Mouse (Mus musculus): Measurements from ENCODE around the gene Elf2.
"Not testable (repeated sequence)": the region's sequence is repeated elsewhere in the genome, so short reads cannot be mapped to it uniquely, and the experiment has no call there.

Elf2 gene

DNA sequence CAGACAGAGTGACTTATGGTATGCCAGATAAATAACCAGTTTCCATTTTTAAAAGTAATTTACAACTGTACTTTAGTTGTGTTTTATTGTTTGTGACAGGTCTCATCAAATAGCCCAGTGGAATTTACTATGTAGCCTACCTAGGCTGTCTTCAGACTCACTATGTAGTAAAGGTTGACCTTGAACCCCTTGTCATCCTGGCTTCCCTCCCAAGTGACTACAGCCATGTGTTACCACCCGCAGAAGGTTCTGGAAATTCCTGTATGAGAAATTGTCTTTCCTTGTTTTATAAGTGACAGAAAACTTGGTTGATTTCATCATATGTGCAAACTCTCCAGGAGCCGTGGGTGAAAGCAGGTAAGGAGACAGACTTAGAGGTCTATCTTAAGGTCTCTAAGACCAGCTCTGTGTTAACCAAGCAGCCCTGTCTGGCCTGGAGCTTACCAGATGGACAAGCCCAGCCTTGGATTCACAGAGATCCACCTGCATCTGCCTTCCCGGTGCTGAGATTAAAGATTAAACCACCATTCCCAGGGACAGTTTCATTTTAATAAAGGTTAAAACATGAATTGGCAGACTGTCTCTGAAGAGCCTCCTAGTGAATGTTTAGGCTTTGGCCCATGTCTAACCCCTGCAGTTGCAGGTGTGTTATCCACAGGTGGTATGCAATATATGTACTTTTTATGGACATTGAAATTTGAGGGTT is 108.1 kb downstream of the Elf2 start:
- DNase-seq (ENCODE audit: low spot score), result peak; percentile 10

DNA sequence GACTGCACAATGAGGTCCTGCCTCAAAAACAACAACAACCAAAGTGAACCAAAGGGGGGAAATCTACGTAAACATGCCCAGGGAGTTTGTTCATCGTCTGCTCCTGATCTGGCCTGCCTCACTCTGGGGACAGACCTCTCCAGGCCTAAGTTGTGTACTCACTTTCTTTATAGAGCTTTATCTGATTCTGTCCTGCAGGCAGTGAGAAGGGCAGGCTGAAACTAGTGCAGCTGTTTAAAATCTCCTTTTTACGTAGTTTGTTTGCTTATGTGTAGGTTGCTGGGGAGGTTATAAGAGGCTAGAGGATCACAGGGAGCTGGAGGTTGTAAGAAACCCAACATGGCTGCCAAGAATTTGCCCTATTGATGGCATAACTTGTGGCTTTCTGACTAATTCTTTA is 109.0 kb downstream of the Elf2 start:
- DNase-seq (ENCODE audit: low spot score), result peak; percentile 47

- peak; percentile 19 for DNase-seq (ENCODE audit: low spot score)
Observed at GRCm38 (mm10) chr3:51230886-51231285, 109.6 kb downstream of the Elf2 start.

GRCm38 (mm10) chr3:51230146-51230835 is 110.2 kb downstream of the Elf2 start:
- DNase-seq (ENCODE audit: low spot score), result peak; percentile 94

DNA sequence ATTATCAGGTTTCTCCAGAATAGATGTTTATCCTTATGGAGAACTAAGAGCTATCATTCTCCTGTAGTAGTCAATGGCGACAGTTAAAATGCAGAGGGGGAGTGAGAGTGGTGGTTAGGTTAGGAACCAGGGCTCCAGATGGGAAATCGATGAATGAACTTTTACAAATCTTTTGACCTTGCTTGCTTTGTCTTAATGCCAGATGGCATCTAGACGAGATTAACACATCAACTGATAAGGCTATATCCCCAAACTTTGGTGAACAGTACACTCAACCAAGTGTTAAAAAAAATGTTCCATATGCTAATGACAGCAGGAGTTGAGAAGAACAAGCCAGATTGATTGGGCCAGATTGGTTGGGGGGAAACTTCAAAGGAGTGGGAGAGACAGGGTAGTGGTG is 111.2 kb downstream of the Elf2 start:
- DNase-seq (ENCODE audit: low spot score), result peak; percentile 27

GRCm38 (mm10) chr3:51228821-51229205 is 111.7 kb downstream of the Elf2 start:
- no peak for DNase-seq (ENCODE audit: low spot score)

DNA sequence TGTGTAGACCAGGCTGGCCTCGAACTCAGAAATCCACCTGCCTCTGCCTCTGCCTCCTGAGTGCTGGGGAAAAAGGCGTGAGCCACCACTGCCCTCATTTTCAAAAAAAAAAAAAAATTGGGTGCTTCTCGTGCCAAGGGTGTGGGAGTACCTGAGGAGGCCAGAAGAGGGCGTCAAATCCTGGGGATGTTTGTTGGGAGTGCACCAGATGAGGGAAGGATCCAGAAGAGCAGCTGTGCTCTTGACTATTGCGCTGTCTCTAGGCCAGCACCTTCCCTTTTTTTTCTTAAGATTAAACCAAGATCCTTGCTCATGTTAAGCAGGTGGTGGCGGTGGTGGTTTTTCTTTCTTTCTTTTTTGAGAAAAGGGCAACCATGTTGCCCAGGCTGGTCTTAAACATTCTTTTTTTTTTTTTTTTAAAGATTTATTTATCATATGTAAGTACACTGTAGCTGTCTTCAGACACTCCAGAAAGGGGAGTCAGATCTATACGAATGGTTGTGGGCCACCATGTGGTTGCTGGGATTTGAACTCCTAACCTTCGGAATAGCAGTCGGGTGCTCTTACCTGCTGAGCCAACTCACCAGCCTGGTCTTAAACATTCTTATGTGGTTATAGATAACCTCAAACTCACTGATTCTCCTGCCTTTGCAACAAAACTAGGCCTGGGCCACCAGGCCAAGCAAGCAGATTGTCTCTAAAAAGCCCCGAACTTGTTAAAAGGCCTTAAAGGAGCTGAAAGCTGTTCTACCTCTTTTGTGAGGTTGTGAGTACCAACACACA is 112.2 kb downstream of the Elf2 start:
- peak; percentile 86 for DNase-seq (ENCODE audit: low spot score)

- DNase-seq (ENCODE audit: low spot score), result peak; percentile 42
Observed at GRCm38 (mm10) chr3:51226601-51227000, 113.9 kb downstream of the Elf2 start.

GRCm38 (mm10) chr3:51225979-51226378 is 114.5 kb downstream of the Elf2 start:
- peak; percentile 11 for DNase-seq (ENCODE audit: low spot score)

DNA sequence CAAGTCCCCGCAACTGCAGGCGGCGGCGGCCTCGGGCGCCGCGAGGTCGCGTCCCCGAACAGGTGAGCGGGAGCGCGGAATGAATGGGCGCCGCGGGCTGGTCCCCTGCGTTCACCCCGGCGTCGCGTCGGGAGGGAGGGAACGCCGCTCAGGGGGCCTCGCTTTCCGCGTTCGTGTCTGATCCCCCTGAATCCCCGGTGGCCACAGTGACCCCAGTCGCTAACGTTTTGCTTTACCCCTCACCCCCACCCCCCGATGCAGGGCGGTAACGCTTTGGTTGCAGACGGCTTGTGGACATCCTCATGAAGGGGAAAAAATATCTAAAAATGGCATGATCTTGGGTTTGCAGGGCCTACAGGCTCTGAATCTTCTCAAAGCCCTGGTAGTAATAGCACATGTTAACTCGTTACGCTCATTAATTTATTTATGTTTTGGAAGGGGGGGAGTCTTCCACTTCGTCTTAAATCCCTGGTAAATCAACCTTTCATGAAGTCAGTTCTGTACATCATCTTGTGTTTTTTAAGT is 115.2 kb downstream of the Elf2 start:
- no peak for DNase-seq (ENCODE audit: low spot score)

- DNase-seq (ENCODE audit: low spot score), result peak; percentile 88
Observed at GRCm38 (mm10) chr3:51224363-51225225, 115.9 kb downstream of the Elf2 start, which contains the start of gene Noct. Gene Noct, plus strand, starts transcription at chr3:51224447.

- no peak for DNase-seq (ENCODE audit: low spot score)
Observed at GRCm38 (mm10) chr3:51223556-51223955, 116.9 kb downstream of the Elf2 start.

- no peak for DNase-seq (ENCODE audit: low spot score)
Observed at GRCm38 (mm10) chr3:51222834-51223460, 117.5 kb downstream of the Elf2 start.

GRCm38 (mm10) chr3:51222302-51222701 is 118.2 kb downstream of the Elf2 start:
- no peak for DNase-seq (ENCODE audit: low spot score)

DNA sequence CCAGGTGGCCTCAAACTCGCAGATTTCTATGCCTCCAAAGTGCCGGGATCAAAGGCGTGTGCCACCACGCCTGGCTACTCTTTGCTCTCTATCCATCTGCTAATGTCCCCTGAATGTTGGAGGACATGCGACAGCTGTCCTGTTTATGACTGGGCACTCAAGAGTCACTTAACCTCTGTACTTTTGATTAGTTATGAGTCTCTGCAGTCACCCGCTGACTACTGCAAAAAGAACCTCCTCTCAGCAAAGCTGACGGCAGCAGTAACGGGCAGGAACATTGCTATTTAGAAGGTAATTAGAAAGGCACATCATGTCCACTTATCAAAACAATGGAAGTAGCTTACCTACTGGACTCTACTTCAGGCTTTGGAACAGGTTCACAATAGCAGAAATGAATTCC is 118.6 kb downstream of the Elf2 start:
- no peak for DNase-seq (ENCODE audit: low spot score)

- no peak for DNase-seq (ENCODE audit: low spot score)
Observed at GRCm38 (mm10) chr3:51220846-51221245, 119.6 kb downstream of the Elf2 start.

DNA sequence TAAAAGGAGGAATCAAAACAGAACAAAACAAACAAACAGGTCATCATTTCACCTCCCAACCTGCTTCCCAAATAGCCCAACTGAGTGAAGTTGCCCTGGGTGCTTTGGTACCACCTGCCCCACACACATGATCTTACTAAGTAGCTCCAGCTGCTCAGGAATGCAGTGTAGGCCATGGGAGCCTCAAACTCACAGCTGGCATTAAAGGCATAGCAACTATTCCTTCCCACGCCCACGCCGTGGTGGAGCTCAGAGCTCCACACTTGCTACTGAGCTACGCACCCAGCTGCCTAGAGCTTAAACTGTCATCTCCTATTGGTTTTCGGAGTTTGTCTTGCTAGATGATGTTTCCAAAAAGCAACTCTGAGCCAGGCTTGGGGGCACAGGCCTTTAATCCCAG is 121.2 kb downstream of the Elf2 start:
- DNase-seq (ENCODE audit: low spot score), result no peak

- DNase-seq (ENCODE audit: low spot score), result not testable (repeated sequence)
Observed at GRCm38 (mm10) chr3:51218385-51218784, 122.1 kb downstream of the Elf2 start.

- DNase-seq (ENCODE audit: low spot score), result not testable (repeated sequence)
Observed at GRCm38 (mm10) chr3:51216351-51216750, 124.1 kb downstream of the Elf2 start.

DNA sequence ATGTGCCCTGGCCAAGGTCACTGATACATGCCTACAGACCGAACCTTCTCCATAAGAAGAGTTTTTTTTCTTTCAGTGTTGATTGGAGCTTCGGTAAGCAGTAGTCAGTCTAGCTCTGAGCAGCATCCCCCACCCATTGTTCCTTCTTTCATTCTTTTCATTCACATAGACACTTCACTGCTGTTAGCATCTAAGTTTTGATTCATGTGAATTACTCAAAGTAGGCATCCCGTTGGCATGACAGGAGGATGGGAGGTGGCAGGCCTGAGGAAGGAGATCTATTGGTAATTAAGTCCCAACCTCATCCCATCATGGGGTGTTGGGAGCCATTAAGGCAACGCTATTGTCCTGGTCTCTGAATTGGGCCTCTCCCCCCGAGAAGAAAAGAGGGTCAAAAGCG is 124.8 kb downstream of the Elf2 start:
- DNase-seq (ENCODE audit: low spot score), result no peak

GRCm38 (mm10) chr3:51213111-51213510 is 127.4 kb downstream of the Elf2 start:
- DNase-seq (ENCODE audit: low spot score), result no peak
